Mouse (Mus musculus) induced T-regulatory cell, adult 2 months (primary cell): ENCODE data around the gene Fuom.
"Not testable (repeated sequence)": the region's sequence is repeated elsewhere in the genome, so short reads cannot be mapped to it uniquely, and the experiment has no call there.

Experiments used
- DNase-seq: peaks from one replicate; pipeline ENCODE4 v3.0.0-alpha.2; 2012; ENCODE audit warnings: low read depth

Gene Fuom

DNA sequence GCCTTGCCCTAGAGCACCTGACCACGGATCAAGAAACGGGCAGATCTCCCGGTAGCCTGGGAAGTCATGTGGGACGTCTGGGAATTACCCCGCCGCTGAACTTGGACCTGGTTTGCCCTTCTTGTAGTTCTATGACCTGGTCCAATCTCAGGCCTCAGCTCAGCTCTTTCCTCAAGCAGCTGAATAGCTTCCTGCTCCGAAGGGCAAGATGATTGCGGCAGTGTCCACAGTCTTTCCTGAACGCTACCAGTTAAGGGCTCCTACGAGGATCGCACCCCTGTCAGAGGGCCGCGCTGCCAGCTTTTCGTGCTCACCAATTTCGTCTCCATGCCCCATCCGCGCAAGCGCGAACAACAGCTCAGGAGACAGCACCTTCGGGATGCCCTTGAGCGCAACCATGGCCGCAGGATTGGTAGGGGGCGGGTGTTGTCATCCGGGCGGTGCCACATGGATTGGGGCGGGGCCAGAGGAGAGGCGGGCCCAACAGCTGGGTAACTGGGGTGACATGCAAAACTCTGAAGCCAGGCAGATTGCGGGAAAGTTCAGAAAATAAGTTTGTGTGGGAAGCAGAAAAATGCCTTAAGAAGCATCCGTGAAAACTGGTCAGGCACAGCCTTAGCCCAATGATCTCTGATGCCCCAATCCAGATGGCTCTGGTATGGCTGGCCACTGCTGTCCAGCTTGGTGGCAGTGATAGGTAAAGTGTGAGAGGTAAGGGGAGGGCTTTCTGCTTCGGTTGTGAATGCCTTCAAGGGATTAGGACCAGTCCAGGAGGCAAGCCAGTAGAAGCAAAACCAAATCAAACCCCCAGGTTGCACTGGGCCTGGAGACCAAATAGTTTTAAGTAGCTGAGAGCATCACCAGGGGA lies at the start of gene Fuom:
Fuom (minus strand) TSS at position 449 of the 868 bp plus-strand sequence.
- peak; percentile 87 for DNase-seq

DNA sequence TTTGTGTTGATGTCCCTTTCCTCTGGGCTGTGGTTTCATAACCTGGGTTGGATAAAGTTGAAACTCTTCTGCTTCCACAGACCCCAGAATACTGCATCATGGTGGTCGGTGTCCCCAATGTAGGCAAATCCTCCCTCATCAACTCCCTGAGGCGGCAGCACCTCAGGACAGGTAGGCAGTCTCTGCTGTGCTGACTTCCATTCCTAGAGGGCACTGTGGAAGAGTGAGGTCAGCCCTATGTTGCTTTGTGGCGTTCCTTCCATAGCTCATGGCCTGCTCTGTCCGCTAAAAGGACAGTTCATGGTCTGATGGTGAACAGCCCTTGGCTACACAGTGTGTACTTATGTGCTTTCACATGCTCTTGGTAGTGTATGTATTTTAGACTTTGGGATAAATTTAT lies 42.3 kb upstream of the Fuom start:
- no peak for DNase-seq

DNA sequence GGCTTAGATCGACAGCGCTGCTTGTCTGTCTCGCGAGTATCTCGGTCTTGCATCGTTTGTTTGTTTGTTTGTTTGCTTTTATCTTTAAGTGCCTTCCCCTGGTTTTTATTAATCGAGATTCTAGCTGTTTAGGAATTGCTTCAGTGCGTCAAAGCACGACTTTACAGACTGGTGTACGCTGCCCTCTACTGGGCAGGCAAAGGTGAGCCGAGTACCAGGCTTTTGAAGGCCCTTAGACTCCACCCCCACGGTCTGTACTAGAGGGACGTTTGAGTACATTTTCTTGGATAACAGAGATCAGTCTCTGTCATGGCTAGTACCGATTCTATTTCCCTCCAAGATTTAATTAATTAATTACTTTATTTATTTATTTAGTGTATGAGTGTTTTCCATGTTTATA lies 39.1 kb upstream of the Fuom start:
- peak; percentile 83 for DNase-seq

DNA sequence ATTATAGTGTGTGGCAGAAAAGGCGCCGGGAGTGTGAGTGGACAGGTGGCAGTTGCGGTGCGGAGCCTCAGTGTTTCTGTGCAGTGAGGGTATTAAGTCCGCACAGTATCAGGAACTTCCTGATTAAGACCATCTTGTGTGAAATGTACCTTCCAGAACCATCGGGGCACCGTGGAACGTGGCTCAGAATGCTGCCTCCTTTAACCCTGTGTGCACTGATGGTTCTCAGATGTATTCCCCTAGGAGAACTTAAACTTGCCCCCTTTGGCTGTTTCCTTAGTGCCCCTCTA lies 35.7 kb upstream of the Fuom start:
- no peak for DNase-seq

DNA sequence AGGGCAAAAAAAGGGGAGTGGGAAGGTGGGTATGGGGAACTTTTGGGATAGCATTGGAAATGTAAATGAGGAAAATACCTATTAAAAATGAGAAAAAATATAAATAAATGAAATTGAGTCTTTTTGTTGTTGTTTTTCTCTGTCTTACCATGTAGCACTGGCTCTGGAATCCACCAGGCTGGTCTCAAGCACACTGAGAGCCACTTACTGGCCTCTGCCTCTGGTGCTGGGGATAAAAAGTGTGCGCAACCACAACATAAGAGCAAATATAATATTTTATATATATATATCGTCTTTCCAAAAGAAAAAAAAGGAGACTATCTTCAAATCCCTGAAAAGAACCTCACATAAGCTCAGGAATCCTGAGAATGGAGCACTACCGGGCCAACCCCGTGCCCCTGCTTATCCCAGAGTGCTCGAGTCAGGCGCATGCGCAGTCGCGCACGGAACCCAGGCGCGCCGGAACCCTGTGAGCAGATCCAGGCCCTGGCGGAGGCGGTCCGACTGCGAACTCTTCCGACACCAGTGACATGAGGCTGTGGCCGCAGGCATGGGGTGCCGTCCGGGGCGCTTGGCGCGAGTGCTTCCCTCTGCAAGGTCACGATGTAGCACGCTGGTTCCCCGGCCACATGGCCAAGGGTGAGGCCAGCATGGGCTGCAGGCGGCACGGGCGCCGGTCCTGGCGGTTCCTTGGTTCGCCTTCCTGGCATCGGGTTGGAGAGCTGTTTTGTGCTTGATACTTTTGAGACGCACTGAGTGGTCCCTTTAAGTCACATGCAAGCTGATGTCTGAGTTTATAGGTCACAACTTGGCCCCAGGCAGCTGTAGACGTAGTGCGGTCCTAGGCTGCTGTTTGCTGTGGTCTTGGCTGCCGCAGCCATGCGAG lies 35.1 kb upstream of the Fuom start, which contains the start of gene Mtg1:
Mtg1 (plus strand) TSS at position 430 of the 886 bp plus-strand sequence.
- DNase-seq: peak; percentile 96

DNA sequence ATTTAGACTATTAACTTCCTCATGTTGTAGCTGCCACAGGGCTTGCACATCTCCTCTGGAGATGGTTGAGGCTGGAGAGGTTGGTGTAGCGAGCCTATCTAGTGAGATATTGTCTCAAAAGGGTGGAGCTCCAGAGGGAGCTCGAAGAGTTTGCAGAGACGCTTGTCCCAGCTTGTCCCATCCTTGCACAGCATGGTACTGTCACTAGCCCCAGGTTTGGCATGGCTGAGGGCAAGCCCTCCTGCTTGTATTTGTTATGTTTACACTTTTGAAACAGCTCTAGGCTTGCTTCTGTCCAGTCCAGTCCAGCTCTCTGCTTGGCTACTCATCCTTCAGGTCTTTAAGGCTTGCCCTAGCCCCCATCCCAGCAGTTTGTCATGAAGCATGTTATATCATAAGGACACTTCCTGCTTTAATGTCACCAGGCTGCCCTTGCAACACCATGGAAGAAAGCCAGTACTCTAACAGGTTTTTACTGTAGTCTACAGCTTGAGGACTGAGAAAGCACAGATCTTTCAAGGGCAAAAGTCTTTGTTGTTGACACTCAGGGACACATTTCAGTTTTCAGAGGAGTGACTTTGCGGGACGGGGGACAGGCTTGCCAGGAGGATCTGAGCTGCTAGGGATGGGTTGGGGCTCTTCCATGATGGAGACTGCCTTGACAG lies 33.0 kb upstream of the Fuom start:
- DNase-seq: no peak

DNA sequence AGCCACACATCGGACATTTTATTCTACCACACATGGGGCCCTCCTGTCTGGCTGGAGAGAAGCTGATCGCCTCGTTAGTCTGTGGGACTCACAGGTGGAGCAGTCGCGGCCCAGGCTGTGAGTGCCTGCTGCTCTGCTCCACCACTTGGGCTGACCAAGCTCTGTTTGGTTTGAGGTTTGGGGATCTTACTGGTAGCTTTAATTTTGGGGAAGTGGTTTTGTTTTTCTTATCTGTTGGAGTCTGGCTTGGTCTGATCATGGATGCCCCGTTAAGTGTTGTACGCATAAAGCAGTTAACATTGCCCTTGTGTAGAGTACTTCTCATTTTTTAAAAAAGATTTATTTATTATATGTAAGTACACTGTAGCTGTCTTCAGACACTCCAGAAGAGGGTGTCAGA lies 31.8 kb upstream of the Fuom start:
- DNase-seq: not testable (repeated sequence)

DNA sequence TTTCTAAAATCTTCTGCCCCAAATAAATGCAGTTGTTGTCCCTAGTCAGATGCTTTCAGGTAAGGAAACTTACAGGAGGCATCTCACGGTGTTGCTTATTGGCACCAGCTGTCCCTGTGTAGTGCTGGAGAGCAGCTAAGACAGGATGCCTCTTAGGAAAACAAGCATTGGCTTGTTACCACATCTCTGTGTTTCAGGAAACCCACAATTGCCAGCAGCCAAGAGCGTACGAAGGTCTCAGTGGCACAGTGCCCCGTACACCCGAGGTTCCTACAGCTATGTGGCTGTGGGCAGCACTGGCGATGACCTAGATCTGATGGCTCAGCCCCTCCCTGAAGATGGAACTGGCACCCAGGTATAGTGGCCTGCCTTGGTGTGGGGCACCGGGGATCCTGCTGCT lies 29.9 kb upstream of the Fuom start:
- DNase-seq: not testable (repeated sequence)

DNA sequence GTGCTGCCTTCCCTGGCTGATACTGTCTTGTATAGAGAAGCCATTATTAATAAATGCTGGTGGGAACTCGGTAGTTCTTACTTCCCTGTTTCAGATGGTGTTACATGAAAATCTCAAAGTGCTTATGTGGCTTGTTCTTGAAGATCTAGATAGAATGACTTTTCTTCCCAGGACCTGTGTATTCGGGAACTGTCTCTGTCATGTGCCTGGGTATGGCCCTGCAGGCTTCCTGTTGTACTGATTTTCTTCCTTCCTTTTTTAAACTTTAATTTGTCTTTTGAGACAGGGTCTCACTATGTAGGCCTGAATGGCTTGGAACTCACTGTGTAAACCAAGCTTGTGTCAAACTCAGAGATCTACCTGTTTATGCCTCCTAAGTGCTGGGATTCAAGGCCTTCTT lies 25.7 kb upstream of the Fuom start:
- DNase-seq: no peak

DNA sequence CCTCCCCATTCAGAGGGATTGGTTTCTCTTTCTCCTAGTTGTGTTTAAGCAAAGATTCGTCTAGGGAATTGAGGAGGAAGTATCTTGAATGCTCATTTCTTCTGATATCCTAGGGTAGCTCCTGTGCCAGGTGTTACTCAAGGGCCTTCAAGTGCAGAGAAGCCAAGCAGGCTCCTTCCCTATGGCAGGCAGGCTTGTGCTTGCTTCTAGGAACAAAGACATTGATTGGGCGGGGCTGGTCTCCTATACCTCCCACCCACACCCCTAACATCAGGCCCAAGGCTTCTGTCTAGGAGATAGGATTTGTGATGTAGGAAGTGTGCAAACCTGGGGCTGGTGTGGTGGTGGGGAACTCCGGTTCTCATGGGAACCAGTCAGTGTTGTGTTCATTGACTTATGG lies 24.7 kb upstream of the Fuom start:
- DNase-seq: no peak

DNA sequence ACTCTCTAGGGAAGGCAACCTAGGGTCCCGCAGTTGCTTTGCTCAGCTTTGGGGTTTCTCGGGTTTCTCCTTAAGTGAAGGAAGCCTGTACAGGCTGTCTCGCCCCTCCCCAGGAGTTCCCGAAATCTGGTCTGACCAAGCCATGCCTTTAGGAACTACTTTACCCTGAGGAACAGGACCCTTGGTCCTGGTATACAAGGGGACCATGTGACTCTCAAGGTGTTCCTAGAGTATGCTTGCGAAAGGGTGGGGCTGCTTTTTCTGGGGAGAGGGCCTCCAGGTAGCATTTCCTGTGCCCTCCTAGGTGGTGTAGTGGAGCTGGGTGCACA lies 23.7 kb upstream of the Fuom start:
- DNase-seq: no peak

DNA sequence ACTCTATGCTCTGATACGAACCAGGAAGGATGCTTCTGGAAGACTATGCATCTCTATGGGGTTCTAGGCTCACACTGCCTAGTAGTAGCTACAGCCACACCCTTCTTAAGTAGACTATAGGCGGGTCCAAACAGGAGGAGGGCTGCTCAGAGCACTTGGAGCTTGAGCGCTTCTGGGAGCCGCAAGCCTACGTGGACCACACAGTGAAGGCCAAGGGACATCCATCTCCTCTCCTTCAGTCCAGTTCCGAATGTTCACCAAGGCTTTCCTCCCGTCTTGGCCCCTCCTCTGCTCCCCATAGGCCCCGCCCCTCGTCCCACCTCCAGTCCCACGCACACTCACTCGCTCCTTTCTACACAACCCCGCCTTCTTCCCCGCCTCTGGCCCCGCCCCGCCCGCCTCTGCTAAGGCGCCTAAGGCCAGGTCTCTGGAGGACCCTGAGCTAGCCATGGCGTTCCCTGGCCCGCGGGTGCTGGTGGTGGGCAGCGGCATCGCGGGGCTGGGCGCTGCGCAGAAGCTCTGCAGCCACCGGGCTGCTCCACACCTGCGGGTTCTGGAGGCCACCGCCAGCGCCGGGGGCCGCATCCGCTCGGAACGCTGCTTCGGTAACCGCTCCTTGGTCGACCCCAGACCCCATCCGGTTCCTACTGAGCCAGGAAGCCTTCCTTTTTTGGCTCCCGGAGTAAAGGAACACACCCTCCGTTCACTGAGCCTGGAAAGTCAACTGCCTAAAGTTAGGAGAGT lies 23.2 kb upstream of the Fuom start:
- DNase-seq: peak; percentile 93

DNA sequence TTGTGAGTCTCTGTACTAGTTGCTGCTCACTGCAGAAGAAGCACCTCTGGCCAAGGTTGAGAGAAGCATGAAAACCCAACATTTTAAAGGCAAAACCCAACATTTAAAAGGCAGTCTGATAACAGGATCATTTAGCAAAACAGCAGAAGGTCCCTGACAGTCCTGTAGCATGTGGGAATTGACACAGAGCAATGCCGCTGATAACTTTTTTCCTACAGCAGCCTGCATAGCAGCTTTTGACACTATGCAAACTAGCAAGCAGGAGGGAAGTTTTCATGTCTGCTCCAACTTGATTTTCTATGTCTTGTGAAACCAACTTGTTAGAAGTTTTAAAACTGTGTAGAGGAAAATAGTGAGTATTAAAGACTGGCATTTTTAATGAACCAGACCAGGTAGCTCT lies 22.1 kb upstream of the Fuom start:
- no peak for DNase-seq

DNA sequence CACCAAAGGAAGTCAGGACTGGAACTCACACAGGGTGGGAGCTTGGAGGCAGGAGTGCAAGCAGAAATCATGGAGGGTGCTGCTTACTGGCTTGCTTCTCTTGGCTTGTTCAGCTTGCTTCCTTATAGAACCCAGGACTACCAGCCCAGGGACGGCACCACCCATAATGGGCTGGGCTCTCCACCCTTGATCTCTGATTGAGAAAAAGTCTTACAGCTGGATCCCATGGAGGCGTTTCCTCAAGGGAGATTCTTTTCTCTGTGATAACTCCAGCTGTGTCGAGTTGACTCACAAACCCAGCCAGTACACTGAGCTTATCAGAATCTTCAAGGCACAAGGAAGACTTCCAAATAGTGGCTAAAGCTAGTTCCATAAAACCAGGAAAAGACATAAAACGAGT lies 20.5 kb upstream of the Fuom start:
- DNase-seq: no peak

DNA sequence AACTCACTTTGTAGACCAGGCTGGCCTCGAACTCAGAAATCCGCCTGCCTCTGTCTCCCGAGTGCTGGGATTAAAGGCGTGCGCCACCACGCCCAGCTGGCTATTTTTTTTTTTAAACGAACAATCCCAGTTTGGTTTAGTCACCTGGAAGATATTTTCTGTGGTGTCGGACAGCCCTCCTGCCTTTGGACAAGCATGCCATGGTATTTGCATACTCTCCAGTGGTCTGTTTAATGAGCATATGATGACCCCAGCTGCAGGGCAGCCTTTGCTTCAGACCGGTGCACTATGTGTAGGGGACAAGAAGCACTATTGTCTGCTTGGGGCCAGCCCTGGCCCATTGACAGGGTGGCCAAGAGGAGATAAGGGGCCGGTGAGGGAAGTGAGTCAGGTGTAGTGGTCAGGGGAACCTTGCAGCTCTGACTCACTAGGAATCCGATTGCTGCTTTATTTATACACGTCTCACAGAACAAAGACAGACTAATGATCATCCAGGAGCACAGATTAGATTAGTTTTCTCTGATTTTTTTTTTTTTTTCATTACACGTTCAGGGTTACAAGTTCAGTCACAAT lies 19.2 kb upstream of the Fuom start:
- no peak for DNase-seq

DNA sequence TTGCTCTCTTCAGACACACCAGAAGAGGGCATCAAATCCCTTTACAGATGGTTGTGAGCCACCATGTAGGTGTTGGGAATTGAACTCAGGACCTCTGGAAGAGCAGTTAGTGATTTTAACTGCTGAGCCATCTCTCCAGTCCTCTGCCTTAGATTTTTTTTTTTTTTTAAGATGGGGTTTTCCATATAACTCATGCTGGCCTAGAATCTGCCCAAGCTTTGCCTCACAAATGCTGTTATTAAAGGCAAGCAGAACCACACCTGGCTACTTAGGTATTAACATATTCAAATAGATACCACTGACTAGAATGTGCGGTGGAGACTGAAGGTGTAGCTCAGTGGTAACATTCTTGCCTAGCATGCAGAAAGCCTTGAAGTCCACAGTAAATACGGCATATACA lies 18.2 kb upstream of the Fuom start:
- DNase-seq: no peak

DNA sequence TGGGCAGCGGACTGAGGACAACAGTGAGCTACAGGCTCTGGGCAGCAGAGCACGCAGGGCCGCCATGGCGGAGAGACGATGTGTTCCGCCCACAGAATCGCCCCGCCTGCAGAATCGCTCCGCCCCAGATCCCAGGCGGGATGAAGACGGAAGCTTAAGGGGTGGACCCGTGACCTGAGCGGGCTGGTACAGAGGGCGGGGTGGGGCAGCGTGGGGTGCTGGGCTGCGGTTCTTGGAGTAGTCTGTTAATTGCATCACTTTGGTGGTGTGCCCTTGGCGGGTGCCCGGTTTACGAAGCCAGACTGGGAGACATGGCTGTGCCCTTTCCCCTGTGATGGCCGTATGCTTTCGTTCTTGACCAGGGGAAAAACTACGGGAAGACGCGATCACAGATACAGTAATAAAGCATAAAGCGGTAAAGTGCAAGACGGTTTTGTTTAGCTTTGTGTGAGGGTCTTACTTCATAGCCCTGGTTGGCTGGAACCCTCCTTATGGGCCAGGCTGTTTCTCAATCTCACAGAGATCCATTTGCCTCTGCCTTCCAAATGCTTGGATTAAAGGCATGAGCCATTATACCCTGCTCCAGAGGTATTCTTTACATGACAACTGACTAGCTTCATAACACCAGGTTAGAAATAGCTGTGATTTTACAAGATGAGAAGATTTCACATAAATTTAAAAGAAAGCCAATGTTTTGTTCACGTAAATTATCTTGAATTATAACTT lies 14.3 kb upstream of the Fuom start, which contains the start of gene Echs1:
Echs1 (minus strand) TSS at position 148 of the 726 bp plus-strand sequence.
- DNase-seq: peak; percentile 93

DNA sequence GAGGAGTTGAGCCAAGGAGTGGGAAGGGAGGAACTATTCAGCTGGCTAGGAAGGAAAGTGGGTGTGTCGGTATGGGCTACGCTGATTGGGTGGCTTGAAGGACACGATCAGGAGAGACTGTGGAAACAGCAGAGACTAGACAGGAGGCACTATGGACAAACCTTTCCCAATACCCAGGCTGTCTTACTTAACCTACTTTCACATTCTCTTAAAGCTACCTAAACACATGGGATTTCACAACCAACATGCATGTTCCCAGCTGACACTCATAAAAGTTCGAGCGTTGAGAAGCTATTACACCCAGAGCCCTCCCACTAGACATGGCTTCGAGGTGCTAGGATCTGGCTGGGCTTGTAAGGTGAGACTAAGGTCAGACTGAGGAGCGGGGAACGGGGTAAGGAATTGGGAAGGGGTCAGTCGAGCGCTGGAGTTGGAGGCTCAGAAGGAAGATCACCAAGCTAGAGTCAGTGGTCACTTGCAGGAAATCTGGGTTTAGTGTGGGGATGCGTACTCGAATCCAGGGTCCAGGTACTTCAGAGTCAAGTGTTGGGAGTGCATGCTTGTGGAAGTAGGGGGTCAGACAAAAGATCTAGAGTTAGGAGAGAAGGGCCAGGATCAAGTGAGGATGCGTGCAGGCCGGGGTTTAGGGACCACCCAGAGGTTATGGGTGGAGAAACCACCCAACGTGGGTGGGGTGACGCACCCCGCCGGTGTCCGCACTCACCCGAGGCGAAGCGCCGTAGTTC lies 13.5 kb upstream of the Fuom start, which contains the start of gene Paox:
Paox (plus strand) TSS at position 217 of the 746 bp plus-strand sequence.
- peak; percentile 43 for DNase-seq

DNA sequence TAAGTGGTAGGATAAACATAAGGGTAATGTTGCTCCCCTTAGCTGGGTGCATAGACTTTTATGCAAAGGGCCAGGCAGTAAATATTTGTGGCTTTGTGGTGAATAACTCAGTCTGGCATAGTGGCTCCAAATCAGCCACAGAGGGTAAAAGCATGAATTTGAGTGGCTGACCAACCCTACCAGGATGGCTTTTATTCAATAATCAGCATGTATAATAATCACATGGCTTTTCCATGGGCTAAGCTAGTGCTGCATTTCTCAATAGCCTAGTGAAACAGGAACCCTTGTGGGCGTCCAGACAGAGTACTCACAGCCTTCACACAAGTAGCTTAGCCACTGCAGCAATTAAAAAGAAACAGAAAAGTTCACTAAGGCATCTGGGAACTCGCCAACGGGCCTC lies 9.7 kb upstream of the Fuom start:
- DNase-seq: no peak

DNA sequence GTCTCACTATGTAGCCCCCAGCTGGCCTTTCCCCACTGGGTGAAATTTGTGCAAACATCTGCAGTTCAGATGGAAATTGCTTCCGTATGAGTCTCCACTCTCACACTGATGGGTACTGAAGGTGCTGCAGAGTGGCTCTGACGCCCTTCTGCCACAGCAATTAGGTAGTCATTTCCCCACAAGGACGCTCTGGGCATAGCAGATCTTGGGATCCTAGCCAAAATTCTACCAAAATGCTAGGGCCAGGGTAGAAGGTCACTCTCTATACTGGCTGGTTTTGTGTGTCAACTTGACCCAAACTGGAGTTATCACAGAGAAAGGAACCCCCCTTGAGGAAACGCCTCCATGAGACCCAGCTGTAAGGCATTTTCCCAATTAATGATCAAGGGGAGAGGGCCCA lies 1.8 kb upstream of the Fuom start:
- no peak for DNase-seq
